Mouse (Mus musculus): ENCODE results near the gene Mfn1.

- TF ChIP-seq POLR2A (IDR thresholded peaks at IDR 0.05; ENCODE audit: extremely low read depth, insufficient read depth, low read length) = no peak
- TF ChIP-seq CTCF (IDR thresholded peaks at IDR 0.05; ENCODE audit: extremely low read depth, insufficient read depth, low read length) = no peak
Measured at GRCm38 (mm10) chr3:32488172-32488571, 41.1 kb upstream of the Mfn1 start.
